Mouse (Mus musculus) embryonic fibroblast, embryonic 13.5 days (primary cell): Measurements from ENCODE around the gene Uqcrq.

ENCODE experiments used
- CTCF ChIP-seq: IDR thresholded peaks from 2 replicates; pipeline ENCODE4 v1.5.1; 2011; ENCODE audit warnings: mild to moderate bottlenecking, control low read depth, low read length, moderate library complexity, borderline replicate concordance; ENCODE audit not compliant: insufficient read depth
- POLR2A ChIP-seq: IDR thresholded peaks from 2 replicates; pipeline ENCODE4 v1.6.1; 2011; ENCODE audit warnings: low read depth, mild to moderate bottlenecking, control low read depth, low read length, moderate library complexity

GRCm38 (mm10) chr11:53453031-53453430, 22.4 kb upstream of the Uqcrq start:
- TF ChIP-seq POLR2A (no peak), CTCF (no peak)
